Mouse (Mus musculus): ENCODE measurements around the gene Strn4. TPM values are rescaled to one million over a fixed set of nuclear protein-coding genes. Genes with fewer than 3 reads are reported as not detected.

Strn4 gene
- polyA plus RNA-seq, 1 experiment from 2014 or later: 184 TPM

DNA sequence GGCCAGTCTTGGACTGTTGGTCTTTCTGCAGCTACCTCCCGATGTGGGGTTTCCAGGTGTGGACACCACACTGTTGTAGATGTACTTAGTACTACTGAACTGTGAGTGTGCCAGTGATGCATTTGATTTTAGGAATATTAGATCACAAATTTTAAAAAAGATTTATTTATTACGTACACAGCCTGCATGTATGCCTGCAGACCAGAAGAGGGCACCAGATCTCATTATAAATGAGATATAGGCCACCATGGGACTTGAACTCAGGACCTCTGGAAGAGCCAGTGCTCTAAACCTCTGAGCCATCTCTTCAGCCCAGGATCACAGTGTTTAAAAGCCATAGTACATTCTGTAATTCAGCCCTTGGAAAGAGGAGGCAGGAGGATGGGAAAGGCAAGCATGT lies 3.2 kb upstream of the Strn4 start:
- Histone ChIP-seq H3K9me3 (no peaks in the 10 kb centered on the region), H3K4me3 (0 out of 2 replicates have a peak overlapping the region, but pooled peaks have one; percentile 56), H3K4me2 (peak overlapping the region; percentile 83), H3K36me3 (no peaks in the 10 kb centered on the region; the same call in 1 of the 2 replicates), H3K27me3 (no peaks in the 10 kb centered on the region), H3K27ac (replicated peaks) (peak overlapping the region; percentile 95; the same call in 1 of the 2 replicates), H3K9ac (no peak overlapping the region), H3K4me1 (replicated peaks) (peaks cover 68% of the 10 kb centered on the region)
- WGBS: 67% methylated on average over 2 of the region's 2 CpGs
- no peak for ATAC-seq (ENCODE audit: low FRiP score, low read depth)

- ATAC-seq (ENCODE audit: low FRiP score, low read depth): peak; percentile 73
- peak overlapping the region; percentile 100 for H3K9ac ChIP-seq
- H3K27me3 ChIP-seq: no peaks in the 10 kb centered on the region
- WGBS: under 1% methylated on average over 43 of the region's 55 CpGs
- no peaks in the 10 kb centered on the region for H3K9me3 ChIP-seq
- H3K4me2 ChIP-seq: peak overlapping the region; percentile 81
- no peaks in the 10 kb centered on the region for H3K36me3 ChIP-seq
- peak overlapping the region; percentile 99 for H3K27ac ChIP-seq (replicated peaks)
- H3K4me3 ChIP-seq: peak overlapping the region; percentile 92
- H3K4me1 ChIP-seq (replicated peaks): peaks cover 87% of the 10 kb centered on the region
Measured at GRCm38 (mm10) chr7:16816078-16816474, 387 bp downstream of the Strn4 start.

DNA sequence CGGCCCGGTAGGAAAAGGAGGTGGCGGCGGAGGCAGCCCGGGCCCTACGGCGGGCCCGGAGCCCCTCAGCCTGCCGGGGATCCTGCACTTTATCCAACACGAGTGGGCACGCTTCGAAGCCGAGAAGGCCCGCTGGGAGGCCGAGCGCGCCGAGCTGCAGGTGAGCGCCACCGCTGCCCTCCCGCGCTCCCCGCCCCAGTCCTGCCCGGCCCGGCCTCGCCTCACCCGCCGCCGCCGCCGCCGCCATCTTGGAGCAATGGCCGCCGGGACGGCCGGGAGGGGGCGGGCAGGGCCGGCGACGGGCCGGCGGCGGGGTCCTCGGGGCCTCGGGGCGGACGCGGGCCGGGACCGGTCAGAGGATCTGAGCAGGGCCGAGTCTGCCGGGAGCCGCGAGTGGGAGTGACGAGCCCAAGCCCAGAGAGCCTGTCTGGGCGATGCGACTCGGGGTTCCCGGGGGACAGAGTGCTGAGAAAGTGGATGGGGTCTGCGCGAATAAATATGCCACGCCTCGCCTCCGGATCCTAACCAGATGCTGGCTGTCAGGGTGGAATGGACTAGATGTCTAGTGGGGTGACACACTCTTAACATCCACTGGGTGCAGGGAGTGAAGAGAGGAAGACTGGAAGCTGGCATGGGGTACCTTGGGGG lies 910 bp downstream of the Strn4 start, which contains the start of gene Fkrp:
Gene Fkrp (minus strand): TSS at position 258 of the 648 bp plus-strand sequence.
- Histone ChIP-seq H3K27me3 (no peaks in the 10 kb centered on the region), H3K27ac (replicated peaks) (peak within 1 kb of the TSS; percentile 99), H3K4me1 (replicated peaks) (peaks cover 87% of the 10 kb centered on the region), H3K4me3 (peak within 1 kb of the TSS; percentile 92), H3K9me3 (no peaks in the 10 kb centered on the region), H3K4me2 (peak within 1 kb of the TSS; percentile 81), H3K9ac (peak within 1 kb of the TSS; percentile 100), H3K36me3 (no peaks in the 10 kb centered on the region)
- WGBS: under 1% methylated on average over 55 of the region's 64 CpGs
- ATAC-seq (ENCODE audit: low FRiP score, low read depth): peak; percentile 25

- Histone ChIP-seq H3K4me3 (peak overlapping the region; percentile 92), H3K4me2 (peak overlapping the region; percentile 81), H3K4me1 (replicated peaks) (peaks cover 81% of the 10 kb centered on the region), H3K27ac (replicated peaks) (peak overlapping the region; percentile 99), H3K36me3 (no peaks in the 10 kb centered on the region), H3K9me3 (no peaks in the 10 kb centered on the region), H3K9ac (peak overlapping the region; percentile 100), H3K27me3 (no peaks in the 10 kb centered on the region)
- no peak for ATAC-seq (ENCODE audit: low FRiP score, low read depth)
- 26% methylated on average over 3 of the region's 3 CpGs for WGBS
Measured at GRCm38 (mm10) chr7:16817693-16818092, 2.0 kb downstream of the Strn4 start.

DNA sequence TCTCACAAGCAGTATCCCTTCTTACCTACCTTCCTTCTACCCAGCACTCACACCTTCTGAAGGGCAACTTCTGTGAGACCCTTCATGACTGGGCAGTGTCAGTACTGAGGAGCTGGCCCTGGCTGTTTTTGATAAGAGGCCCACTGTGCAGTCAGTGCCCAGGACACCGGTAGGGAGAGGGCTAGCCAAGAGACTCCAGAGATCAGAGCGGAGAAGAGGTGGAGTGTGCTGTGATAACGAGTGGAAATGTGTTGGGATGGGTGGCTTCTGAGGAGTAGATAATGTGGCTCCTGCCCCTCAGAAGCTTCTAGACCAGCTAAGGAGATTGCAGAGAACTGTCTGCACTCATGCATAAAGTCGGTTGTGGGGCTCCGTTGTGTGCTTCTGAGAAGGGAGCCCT lies 4.1 kb downstream of the Strn4 start:
- Histone ChIP-seq H3K4me3 (no peak overlapping the region), H3K9me3 (no peaks in the 10 kb centered on the region), H3K27ac (replicated peaks) (no peak overlapping the region), H3K27me3 (no peaks in the 10 kb centered on the region), H3K4me2 (peak overlapping the region; percentile 11; the same call in 1 of the 2 replicates), H3K4me1 (replicated peaks) (peaks cover 61% of the 10 kb centered on the region), H3K36me3 (peaks cover 8% of the 10 kb centered on the region; the same call in 1 of the 2 replicates), H3K9ac (no peak overlapping the region)
- WGBS: 69% methylated on average over 5 of the region's 5 CpGs
- ATAC-seq (ENCODE audit: low FRiP score, low read depth): no peak

DNA sequence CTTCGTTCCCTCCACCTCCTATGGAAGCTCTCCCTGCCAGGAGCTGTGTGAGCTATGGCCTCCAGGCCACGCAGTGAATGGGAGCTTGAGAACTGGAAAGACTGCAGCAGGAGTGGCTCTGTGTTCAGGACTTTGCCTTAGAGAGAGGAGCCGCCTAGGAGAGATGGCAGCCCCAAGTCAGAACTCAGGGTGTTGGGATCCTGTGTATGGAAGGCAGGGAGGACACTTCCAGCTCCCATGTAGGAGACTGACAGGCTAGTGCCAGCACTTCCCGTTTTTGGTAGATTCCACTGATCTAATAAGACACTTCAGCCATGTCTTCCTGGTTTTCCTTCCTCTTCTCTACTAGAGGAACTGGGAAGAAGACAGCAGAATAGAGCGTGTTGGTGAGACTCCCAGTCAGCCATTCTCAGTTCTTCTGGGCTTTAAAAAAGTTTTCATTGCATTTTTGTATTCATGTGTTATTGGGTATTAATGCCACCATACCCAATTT lies 4.6 kb downstream of the Strn4 start:
- H3K9ac ChIP-seq: no peak overlapping the region
- 0 out of 2 replicates have a peak overlapping the region, but pooled peaks have one; percentile 11 for H3K4me2 ChIP-seq
- H3K9me3 ChIP-seq: no peaks in the 10 kb centered on the region
- H3K4me3 ChIP-seq: no peak overlapping the region
- H3K27me3 ChIP-seq: no peaks in the 10 kb centered on the region
- no peak for ATAC-seq (ENCODE audit: low FRiP score, low read depth)
- 76% methylated on average over 5 of the region's 5 CpGs for WGBS
- H3K27ac ChIP-seq (replicated peaks): no peak overlapping the region
- peaks cover 13% of the 10 kb centered on the region; the same call in 1 of the 2 replicates for H3K36me3 ChIP-seq
- H3K4me1 ChIP-seq (replicated peaks): peaks cover 56% of the 10 kb centered on the region

- Histone ChIP-seq H3K27ac (replicated peaks) (no peak overlapping the region), H3K4me1 (replicated peaks) (peaks cover 51% of the 10 kb centered on the region), H3K9me3 (no peaks in the 10 kb centered on the region), H3K36me3 (peaks cover 21% of the 10 kb centered on the region), H3K27me3 (no peaks in the 10 kb centered on the region), H3K9ac (no peak overlapping the region), H3K4me3 (no peak overlapping the region), H3K4me2 (no peak overlapping the region)
- WGBS: 40% methylated on average over 3 of the region's 3 CpGs
- ATAC-seq (ENCODE audit: low FRiP score, low read depth): no peak
Measured at GRCm38 (mm10) chr7:16821091-16821490, 5.4 kb downstream of the Strn4 start.

GRCm38 (mm10) chr7:16821669-16822101 lies 6.0 kb downstream of the Strn4 start:
- no peak for ATAC-seq (ENCODE audit: low FRiP score, low read depth)
- no peak overlapping the region for H3K9ac ChIP-seq
- H3K9me3 ChIP-seq: no peaks in the 10 kb centered on the region
- H3K4me1 ChIP-seq (replicated peaks): peaks cover 51% of the 10 kb centered on the region
- no peaks in the 10 kb centered on the region for H3K27me3 ChIP-seq
- WGBS: 59% methylated on average over 4 of the region's 4 CpGs
- no peak overlapping the region for H3K4me3 ChIP-seq
- H3K36me3 ChIP-seq: peaks cover 24% of the 10 kb centered on the region
- no peak overlapping the region for H3K4me2 ChIP-seq
- 0 out of 2 replicates have a peak overlapping the region, but pooled peaks have one; percentile 21 for H3K27ac ChIP-seq (replicated peaks)

GRCm38 (mm10) chr7:16823734-16824133 lies 8.0 kb downstream of the Strn4 start:
- H3K4me3 ChIP-seq: no peak overlapping the region
- ATAC-seq (ENCODE audit: low FRiP score, low read depth): no peak
- H3K4me2 ChIP-seq: no peak overlapping the region
- no peak overlapping the region for H3K27ac ChIP-seq (replicated peaks)
- no peaks in the 10 kb centered on the region for H3K9me3 ChIP-seq
- 77% methylated on average over 5 of the region's 5 CpGs for WGBS
- H3K4me1 ChIP-seq (replicated peaks): peaks cover 33% of the 10 kb centered on the region
- no peaks in the 10 kb centered on the region for H3K27me3 ChIP-seq
- H3K9ac ChIP-seq: no peak overlapping the region
- H3K36me3 ChIP-seq: peaks cover 43% of the 10 kb centered on the region

DNA sequence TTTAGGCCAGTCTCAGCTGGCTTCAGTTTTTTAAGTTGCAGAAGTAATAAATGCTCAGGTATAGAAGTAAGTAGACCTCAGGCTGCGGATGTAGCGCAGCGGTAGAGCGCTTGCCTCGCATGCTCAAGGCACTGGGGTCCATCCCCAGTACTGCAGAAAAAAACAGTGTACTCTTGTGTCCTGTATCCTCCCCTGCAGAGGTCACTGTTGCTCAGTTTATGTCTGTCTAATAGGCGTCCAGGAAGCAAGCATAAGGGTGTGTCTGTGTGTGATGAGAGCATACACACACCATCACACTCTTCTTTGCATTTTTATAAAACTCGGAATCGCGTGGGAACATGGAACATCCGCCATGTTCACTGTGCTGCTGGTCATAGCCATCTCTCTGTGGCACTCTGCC lies 10.1 kb downstream of the Strn4 start:
- Histone ChIP-seq H3K9me3 (no peaks in the 10 kb centered on the region), H3K4me2 (no peak overlapping the region), H3K36me3 (peaks cover 62% of the 10 kb centered on the region), H3K27me3 (no peaks in the 10 kb centered on the region), H3K4me1 (replicated peaks) (peaks cover 13% of the 10 kb centered on the region), H3K4me3 (no peak overlapping the region), H3K9ac (no peak overlapping the region), H3K27ac (replicated peaks) (no peak overlapping the region)
- 79% methylated on average over 10 of the region's 10 CpGs for WGBS
- ATAC-seq (ENCODE audit: low FRiP score, low read depth): no peak

DNA sequence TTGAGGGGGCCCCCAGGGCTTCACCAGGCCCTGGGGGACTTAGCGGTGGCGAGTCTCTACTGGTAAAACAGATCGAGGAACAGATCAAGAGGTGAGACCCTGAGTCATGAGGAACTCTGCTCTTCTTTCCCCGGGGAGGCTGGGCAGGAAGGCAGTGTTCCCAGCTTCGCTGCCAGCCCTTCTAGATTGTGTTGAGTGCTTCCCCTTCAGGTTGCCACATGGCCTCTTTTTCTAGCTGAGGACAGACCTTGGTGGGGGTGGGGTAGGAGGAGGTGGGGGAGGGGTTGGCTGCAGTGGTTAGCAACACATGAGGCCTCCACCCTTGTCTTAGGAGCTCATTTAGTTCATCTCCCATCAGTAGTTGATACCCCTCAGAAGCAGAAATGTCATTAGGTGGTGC lies 10.9 kb downstream of the Strn4 start:
- H3K4me2 ChIP-seq: no peak overlapping the region
- WGBS: 81% methylated on average over 5 of the region's 5 CpGs
- H3K9me3 ChIP-seq: no peaks in the 10 kb centered on the region
- H3K4me3 ChIP-seq: no peak overlapping the region
- peaks cover 5% of the 10 kb centered on the region for H3K4me1 ChIP-seq (replicated peaks)
- H3K27me3 ChIP-seq: no peaks in the 10 kb centered on the region
- H3K9ac ChIP-seq: no peak overlapping the region
- no peak overlapping the region for H3K27ac ChIP-seq (replicated peaks)
- peaks cover 70% of the 10 kb centered on the region for H3K36me3 ChIP-seq
- no peak for ATAC-seq (ENCODE audit: low FRiP score, low read depth)

DNA sequence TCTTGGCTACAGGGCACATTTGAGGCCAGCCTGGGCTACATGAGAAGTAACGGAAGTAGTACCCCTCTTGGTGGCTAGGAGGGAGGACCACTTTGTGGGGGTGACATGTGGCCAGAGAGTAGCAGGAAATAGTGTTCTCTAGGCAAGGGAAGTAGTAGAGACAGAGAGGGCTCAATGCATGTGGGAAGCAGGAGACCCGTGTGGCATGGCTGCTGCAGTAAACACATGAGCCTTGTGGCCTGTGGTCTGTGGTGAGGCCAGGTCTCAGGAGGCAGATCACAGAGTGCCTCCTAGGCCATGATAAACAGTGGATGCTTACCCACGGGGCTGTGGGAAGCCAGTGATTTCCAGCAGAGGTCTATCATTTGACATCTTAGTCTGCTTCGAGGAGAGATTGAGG lies 11.6 kb downstream of the Strn4 start:
- no peaks in the 10 kb centered on the region; the same call in 1 of the 2 replicates for H3K4me1 ChIP-seq (replicated peaks)
- no peak overlapping the region for H3K4me2 ChIP-seq
- ATAC-seq (ENCODE audit: low FRiP score, low read depth): no peak
- no peak overlapping the region for H3K9ac ChIP-seq
- H3K9me3 ChIP-seq: no peaks in the 10 kb centered on the region
- peaks cover 76% of the 10 kb centered on the region for H3K36me3 ChIP-seq
- no peak overlapping the region for H3K27ac ChIP-seq (replicated peaks)
- H3K4me3 ChIP-seq: no peak overlapping the region
- 81% methylated on average over 4 of the region's 4 CpGs for WGBS
- no peaks in the 10 kb centered on the region for H3K27me3 ChIP-seq

Measured in hindbrain, embryonic 15.5 days (tissue).